Mouse (Mus musculus) gastrocnemius, adult 2 months (tissue): ENCODE measurements around the gene Sycp1. TPM values are rescaled to one million over a fixed set of nuclear protein-coding genes. Genes with fewer than 3 reads are reported as not detected.

ENCODE experiments used
- DNase-seq: peaks from one replicate; pipeline ENCODE4 v3.0.0; 2022
- H3K27ac ChIP-seq: fragments of 200-600 bp; 2 replicates; pipeline ENCODE4 v1.8.1; 2022; ENCODE audit warnings: mild to moderate bottlenecking
- H3K4me3 ChIP-seq: fragments of 200-600 bp; 2 replicates; pipeline ENCODE4 v1.8.1; 2022; ENCODE audit warnings: mild to moderate bottlenecking, moderate library complexity
- CTCF ChIP-seq: fragments of 200-600 bp; IDR thresholded peaks from 2 replicates; pipeline ENCODE4 v1.8.1; 2022; ENCODE audit warnings: antibody characterized with exemption, mild to moderate bottlenecking, moderate library complexity
- intact Hi-C: fragments of 180-260 bp; cut with DNase I; formaldehyde crosslinking; loops from one replicate; pipeline ENCODE4 v1.15.1; 2025
- long read RNA-seq, 2 experiments: library from polyadenylated mRNA; stranded (forward); transcript quantifications; one replicate each; pipeline ENCODE4 v2.0.0; 2021
- total RNA-seq, 2 experiments: library from RNA; stranded (reverse); gene quantifications; 2 replicates each; pipeline ENCODE4 v1.2.3; 2021

Sycp1 gene
- total RNA-seq = not detected
- long read RNA-seq, experiment 1 = 0 reads
- long read RNA-seq, experiment 2 = 0 reads

- TF ChIP-seq CTCF = no peak
- H3K27ac ChIP-seq = no peak within 1 kb of the TSS
- no peak for DNase-seq
- H3K4me3 ChIP-seq = no peak within 1 kb of the TSS
- intact Hi-C loops = no loop called here
Measured at GRCm38 (mm10) chr3:102935451-102936354, at the start of gene Sycp1. Gene Sycp1, minus strand, starts transcription at chr3:102936100.

DNA sequence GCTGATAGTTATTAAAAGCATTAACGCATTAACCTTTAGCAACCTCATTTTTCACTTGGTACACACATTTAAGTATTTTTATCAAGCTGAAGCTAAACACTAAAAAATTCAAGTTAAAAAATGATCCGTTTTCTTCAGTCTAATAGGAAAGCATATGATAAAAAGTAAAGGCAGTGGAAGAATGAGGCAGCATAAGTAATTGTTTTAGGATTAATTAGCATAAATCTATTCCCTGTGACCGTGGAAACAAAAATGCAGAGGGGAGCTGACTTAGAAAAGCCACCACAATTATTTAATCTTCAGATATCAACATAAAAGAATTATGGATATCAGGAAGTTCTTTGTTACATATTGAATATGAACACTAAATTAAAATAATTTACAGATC, 44.4 kb upstream of the Sycp1 start:
- DNase-seq = no peak
- intact Hi-C loops = no loop called here
- Histone ChIP-seq H3K4me3 (no peak overlapping the region), H3K27ac (no peak overlapping the region)
- no peak for TF ChIP-seq CTCF

DNA sequence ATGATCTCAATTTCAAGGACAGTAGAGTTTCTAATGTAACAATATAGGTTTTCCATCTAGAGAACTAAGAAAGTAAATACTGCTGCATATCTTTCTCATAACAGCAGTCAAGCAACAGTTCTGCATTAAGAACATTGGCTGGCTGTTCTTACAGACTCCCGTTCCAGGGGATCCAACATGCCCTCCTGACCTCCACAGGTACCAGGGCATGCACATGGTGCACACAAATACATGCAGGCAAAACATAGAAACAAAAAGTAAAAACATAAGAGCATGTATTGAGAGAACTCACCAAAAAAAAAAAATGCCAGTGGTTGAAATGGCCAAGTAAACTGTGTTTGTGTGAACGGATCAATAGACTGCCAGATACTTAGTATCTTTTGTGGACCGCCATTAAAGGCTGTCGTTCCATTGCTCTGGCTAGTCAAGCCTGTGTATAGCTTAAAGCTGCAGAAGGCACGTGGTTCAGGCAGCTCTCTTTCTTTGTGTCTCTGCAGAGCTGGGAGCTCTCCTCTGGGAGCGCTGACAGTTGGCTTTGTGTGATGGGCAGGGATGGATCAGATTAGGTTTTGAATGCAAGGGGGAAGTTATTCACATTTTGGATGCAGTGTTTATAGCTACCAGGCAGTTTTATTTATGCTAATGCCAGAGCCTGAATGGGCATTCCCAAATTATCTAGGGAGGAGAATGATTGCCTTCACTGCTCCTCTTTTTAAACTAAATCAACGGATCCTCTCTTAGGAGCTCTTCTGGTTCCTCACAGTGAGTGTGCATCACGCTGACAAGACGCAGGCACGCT, 43.8 kb upstream of the Sycp1 start:
- no peak overlapping the region for H3K27ac ChIP-seq
- H3K4me3 ChIP-seq = no peak overlapping the region
- intact Hi-C loops = no loop called here
- no peak for TF ChIP-seq CTCF
- DNase-seq = no peak

DNA sequence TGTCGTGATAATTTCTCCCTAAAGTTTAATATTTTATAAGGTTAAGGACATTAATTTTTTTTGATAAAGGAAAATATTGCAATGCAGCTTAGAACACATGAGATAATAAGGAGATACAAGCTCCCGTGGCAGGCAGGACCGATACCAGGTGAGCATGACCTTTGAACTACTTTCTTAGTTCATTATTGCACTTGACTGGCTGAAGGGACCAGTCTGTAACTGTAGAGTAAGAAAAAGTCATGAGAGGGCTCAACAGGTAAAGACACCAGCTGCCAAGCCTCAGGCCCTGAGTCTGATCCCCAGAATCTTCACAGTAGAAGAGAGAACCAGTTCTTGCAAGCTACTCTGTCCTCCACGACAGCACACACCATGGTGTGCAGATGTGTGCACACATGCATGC, 41.0 kb upstream of the Sycp1 start:
- H3K4me3 ChIP-seq = no peak overlapping the region
- intact Hi-C loops = no loop called here
- H3K27ac ChIP-seq = no peak overlapping the region
- no peak for TF ChIP-seq CTCF
- DNase-seq = no peak

- no peak for TF ChIP-seq CTCF
Measured at GRCm38 (mm10) chr3:102970508-102970907, 34.6 kb upstream of the Sycp1 start.

DNA sequence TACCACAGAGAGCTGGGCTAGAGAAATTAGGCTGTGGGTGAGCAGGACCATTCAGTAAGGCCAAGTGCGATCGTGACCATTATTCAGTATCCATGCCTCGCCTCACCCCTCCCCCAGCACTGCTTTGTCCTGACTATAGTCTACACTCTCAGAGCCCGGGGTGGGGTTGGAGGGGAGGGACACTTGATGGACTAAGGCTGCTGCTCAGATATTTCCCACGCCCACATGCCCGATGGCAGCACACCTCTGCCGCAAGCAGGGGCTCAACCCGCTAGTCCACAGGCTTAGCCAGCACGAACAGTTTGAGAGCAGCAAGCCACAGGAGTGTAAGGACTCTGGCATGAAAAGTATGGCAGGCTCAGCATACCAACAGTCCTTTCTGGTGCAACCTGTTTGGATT, 34.2 kb upstream of the Sycp1 start:
- Histone ChIP-seq H3K27ac (no peak overlapping the region), H3K4me3 (no peak overlapping the region)
- no peak for TF ChIP-seq CTCF
- no peak for DNase-seq
- intact Hi-C loops = no loop called here

More at GRCm38 (mm10) chr3:102970508-102970907, 34.6 kb upstream of the Sycp1 start:
- intact Hi-C loops = no loop called here
- H3K4me3 ChIP-seq = no peak overlapping the region
- DNase-seq = no peak
- H3K27ac ChIP-seq = no peak overlapping the region

GRCm38 (mm10) chr3:102964033-102964432, 28.1 kb upstream of the Sycp1 start, which contains the start of gene Nr1h5:
Gene Nr1h5, minus strand, starts transcription at chr3:102964133.
- intact Hi-C loops = no loop called here
- no peak for DNase-seq
- Histone ChIP-seq H3K27ac (no peak within 1 kb of the TSS), H3K4me3 (no peak within 1 kb of the TSS)
- TF ChIP-seq CTCF = no peak

- Histone ChIP-seq H3K4me3 (no peak overlapping the region), H3K27ac (no peak overlapping the region)
- intact Hi-C loops = no loop called here
- no peak for DNase-seq
- no peak for TF ChIP-seq CTCF
Measured at GRCm38 (mm10) chr3:102955596-102955995, 19.7 kb upstream of the Sycp1 start.

DNA sequence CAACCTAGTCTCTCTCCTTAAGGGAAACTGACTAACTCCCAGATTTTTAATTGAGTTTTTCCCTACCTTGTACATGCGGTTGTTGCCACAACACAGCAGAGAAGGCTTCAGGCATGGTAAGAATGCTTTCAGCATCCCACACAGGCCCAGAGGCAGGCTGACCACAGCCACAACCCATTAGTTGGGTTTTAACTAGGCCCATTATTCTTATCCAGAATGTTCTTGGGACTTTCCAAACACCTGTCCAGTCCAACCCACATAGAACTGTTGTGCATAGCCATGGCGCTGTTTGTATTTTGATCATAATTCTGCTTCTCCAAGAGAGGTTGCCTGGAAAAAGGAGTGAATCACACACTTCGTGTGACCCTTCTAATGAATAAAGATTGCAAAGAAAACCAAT, 19.2 kb upstream of the Sycp1 start:
- DNase-seq = no peak

GRCm38 (mm10) chr3:102954476-102954875, 18.6 kb upstream of the Sycp1 start:
- TF ChIP-seq CTCF = no peak
- intact Hi-C loops = no loop called here
- no peak for DNase-seq
- Histone ChIP-seq H3K4me3 (no peak overlapping the region), H3K27ac (no peak overlapping the region)

More for the DNA sequence above, 19.2 kb upstream of the Sycp1 start:
- intact Hi-C loops = no loop called here
- no peak for TF ChIP-seq CTCF
- H3K4me3 ChIP-seq = no peak overlapping the region
- no peak overlapping the region for H3K27ac ChIP-seq

GRCm38 (mm10) chr3:102946861-102947260, 11.0 kb upstream of the Sycp1 start:
- Histone ChIP-seq H3K4me3 (no peak overlapping the region), H3K27ac (no peak overlapping the region)
- no peak for DNase-seq
- TF ChIP-seq CTCF = no peak
- intact Hi-C loops = no loop called here

DNA sequence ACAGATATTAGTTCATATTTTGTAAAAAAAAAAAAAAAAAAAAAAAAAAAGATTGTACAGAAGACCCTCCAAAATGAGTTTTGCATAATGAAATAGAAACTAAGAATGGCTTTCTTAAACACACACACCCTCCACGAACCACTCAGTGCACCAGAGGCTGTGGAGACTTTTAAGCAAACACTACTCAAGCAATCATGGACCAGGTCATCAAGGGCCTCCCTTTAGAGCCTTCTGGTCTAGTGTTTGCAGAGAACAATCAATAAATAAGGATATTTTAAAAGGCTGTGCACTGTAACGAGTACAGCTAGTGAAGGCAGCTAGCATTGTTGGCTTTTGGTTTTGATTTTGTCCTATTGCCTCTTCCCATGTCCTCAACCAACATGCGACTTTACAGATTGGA, 10.4 kb upstream of the Sycp1 start:
- no peak for TF ChIP-seq CTCF
- intact Hi-C loops = no loop called here
- Histone ChIP-seq H3K4me3 (no peak overlapping the region), H3K27ac (no peak overlapping the region)
- no peak for DNase-seq

- DNase-seq = no peak
- Histone ChIP-seq H3K27ac (no peak overlapping the region), H3K4me3 (no peak overlapping the region)
- intact Hi-C loops = no loop called here
- TF ChIP-seq CTCF = no peak
Measured at GRCm38 (mm10) chr3:102938100-102938499, 2.2 kb upstream of the Sycp1 start.
